Mouse (Mus musculus) C2C12 (cell line): ENCODE measurements at regions not wholly inside any gene's neighbourhood (a gene's known extent, or its start where the extent isn't known, plus 50 kb on each side); places are given as distances from the start of the nearest gene placed in this dataset.
"Not testable (repeated sequence)": the region's sequence is repeated elsewhere in the genome, so short reads cannot be mapped to it uniquely, and the experiment has no call there.

Experiments
- CTCF ChIP-seq: IDR thresholded peaks from one replicate; pipeline ENCODE4 v1.5.1; 2011; ENCODE audit not compliant: control insufficient read depth, insufficient read depth, insufficient read length
- MAX ChIP-seq: IDR thresholded peaks from one replicate; pipeline ENCODE4 v1.6.1; 2011; ENCODE audit warnings: mild to moderate bottlenecking, control low read depth
- MYOD1 ChIP-seq: IDR thresholded peaks from one replicate; pipeline ENCODE4 v1.6.1; 2011; ENCODE audit warnings: low read depth; ENCODE audit not compliant: control insufficient read depth, insufficient read length
- MYOG ChIP-seq: IDR thresholded peaks from one replicate; pipeline ENCODE4 v1.6.1; 2011; ENCODE audit not compliant: control insufficient read depth, insufficient read length; ENCODE audit errors: extremely low read depth

DNA sequence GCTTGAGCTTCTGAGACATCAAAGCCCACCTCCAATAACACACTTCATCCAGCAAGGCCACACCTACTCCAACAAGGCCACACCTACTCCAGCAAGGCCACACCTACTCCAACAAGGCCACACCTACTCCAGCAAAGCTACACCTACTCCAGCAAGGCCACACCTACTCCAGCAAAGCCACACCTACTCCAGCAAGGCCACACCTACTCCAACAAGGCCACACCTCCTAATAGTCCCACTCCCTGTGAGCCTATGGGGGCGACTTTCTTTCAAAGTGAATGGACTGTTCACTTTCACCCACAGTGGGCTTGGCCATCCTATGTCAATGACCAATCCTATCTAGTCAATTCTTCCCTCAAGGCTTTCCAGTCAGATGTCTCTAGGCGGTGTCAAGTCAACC is 104.9 kb upstream of the Foxk1 start:
- not testable (repeated sequence) for TF ChIP-seq CTCF, MYOD1, MYOG, MAX
